Mouse (Mus musculus) G1E (cell line): ENCODE measurements around the gene Mmel1.

Experiments used
- CTCF ChIP-seq: IDR thresholded peaks from 2 replicates; pipeline ENCODE4 v1.5.1; 2012; ENCODE audit warnings: low read depth, low read length, inconsistent platforms, mixed read lengths
- GATA1 ChIP-seq: IDR thresholded peaks from 2 replicates; pipeline ENCODE4 v1.6.1; 2012; ENCODE audit warnings: borderline replicate concordance, low read length, inconsistent platforms, mixed read lengths
- POLR2AphosphoS5 ChIP-seq: IDR thresholded peaks from 2 replicates; pipeline ENCODE4 v1.6.1; 2012; ENCODE audit warnings: low read depth, low read length, inconsistent platforms; ENCODE audit not compliant: insufficient replicate concordance
- TAL1 ChIP-seq: conservative IDR thresholded peaks from 2 replicates; pipeline ENCODE4 v1.6.1; 2012; ENCODE audit warnings: low read depth, low read length, inconsistent platforms, mixed read lengths

GRCm38 (mm10) chr4:154914707-154915106 is 45.3 kb downstream of the Mmel1 start:
- TF ChIP-seq CTCF (no peak), TAL1 (no peak), POLR2AphosphoS5 (no peak), GATA1 (no peak)
